Mouse (Mus musculus): ENCODE measurements at regions not wholly inside any gene's neighbourhood (a gene's known extent, or its start where the extent isn't known, plus 50 kb on each side); places are given as distances from the start of the nearest gene placed in this dataset.

GRCm38 (mm10) chr9:32033937-32034336 is 82.0 kb upstream of the Arhgap32 start:
- no peak for TF ChIP-seq POLR2A (IDR thresholded peaks at IDR 0.05; ENCODE audit: low read depth, low read length)
- TF ChIP-seq CTCF (conservative IDR thresholded peaks at IDR 0.05; ENCODE audit: insufficient read depth, insufficient read length, low read depth, low read length) = no peak

Measured in kidney, adult 2 months (tissue).